Mouse (Mus musculus) lung, postnatal 0 days (tissue): ENCODE results near the gene Nfatc2ip. TPM values are rescaled to one million over a fixed set of nuclear protein-coding genes. Genes with fewer than 3 reads are reported as not detected.
A peak's percentile ranks its signal among the peaks of the same experiment; 100 is the strongest.

Experiments
- ATAC-seq: fragments of 200-750 bp; cut with Nextera tagmentation; 2 replicates; pipeline ENCODE4 v1.8.0; 2017; ENCODE audit warnings: moderate library complexity
- DNase-seq: peaks from one replicate; pipeline ENCODE4 v3.0.0-alpha.2; 2016; ENCODE audit warnings: low spot score
- H3K27ac ChIP-seq: fragments of 300-500 bp; sonication (generic); 2 replicates; pipeline ENCODE4 v1.5.1; 2014; ENCODE audit warnings: antibody characterized with exemption, mild to moderate bottlenecking, low read length, mixed read lengths
- H3K27me3 ChIP-seq: fragments of 300-500 bp; sonication (generic); replicated peaks from 2 replicates; pipeline ENCODE4 v1.6.1; 2014; ENCODE audit warnings: low read length, mixed read lengths; ENCODE audit not compliant: insufficient read depth
- H3K36me3 ChIP-seq: fragments of 300-500 bp; sonication (generic); 2 replicates; pipeline ENCODE4 v1.6.1; 2014; ENCODE audit warnings: low read length, mixed read lengths; ENCODE audit not compliant: insufficient read depth
- H3K4me1 ChIP-seq: fragments of 300-500 bp; sonication (generic); 2 replicates; pipeline ENCODE4 v1.6.1; 2014; ENCODE audit warnings: antibody characterized with exemption, low read depth, low read length, mixed read lengths; ENCODE audit not compliant: insufficient read depth
- H3K4me2 ChIP-seq: fragments of 300-500 bp; sonication (generic); replicated peaks from 2 replicates; pipeline ENCODE4 v1.6.1; 2014; ENCODE audit warnings: low read depth, mild to moderate bottlenecking, low read length, moderate library complexity, mixed read lengths
- H3K4me3 ChIP-seq: fragments of 300-500 bp; sonication (generic); 2 replicates; pipeline ENCODE4 v1.5.1; 2014; ENCODE audit warnings: low read depth, low read length
- H3K9ac ChIP-seq: fragments of 300-500 bp; sonication (generic); replicated peaks from 2 replicates; pipeline ENCODE4 v1.6.1; 2014; ENCODE audit warnings: low read depth, mild to moderate bottlenecking
- H3K9me3 ChIP-seq: fragments of 300-500 bp; sonication (generic); 2 replicates; pipeline ENCODE4 v1.6.1; 2016; ENCODE audit warnings: low read length, mixed read lengths
- CTCF ChIP-seq: IDR thresholded peaks from 2 replicates; pipeline ENCODE4 v1.5.1; 2016; ENCODE audit warnings: antibody characterized with exemption, mild to moderate bottlenecking
- EP300 ChIP-seq: IDR thresholded peaks from 2 replicates; pipeline ENCODE4 v1.6.1; 2016; ENCODE audit warnings: antibody characterized with exemption, mild to moderate bottlenecking, control low read depth
- WGBS: fragments of 180-500 bp; shearing (Covaris S2); extraction: QIAGEN DNeasy Blood & Tissue Kit; methylation state at CpG from one replicate; pipeline ENCODE4 v1.1.7; 2014; 5-methylcytosine and 5-hydroxymethylcytosine counted together
- polyA plus RNA-seq: library from polyadenylated mRNA; unstranded; fragments of >200 nt; fragmentation: Nextera tagmentation; extraction: Ambion mirVana; gene quantifications from 2 replicates; pipeline ENCODE4 v1.2.1, GENCODE M21; 2015

Nfatc2ip gene
- polyA plus RNA-seq, 1 experiment from 2014 or later = 2.0 TPM

GRCm38 (mm10) chr7:126355847-126356597 lies 40.5 kb downstream of the Nfatc2ip start:
- Histone ChIP-seq H3K27ac (no peak overlapping the region), H3K9ac (no peak overlapping the region), H3K9me3 (no peaks in the 10 kb centered on the region), H3K4me2 (no peak overlapping the region), H3K4me3 (no peak overlapping the region), H3K27me3 (no peaks in the 10 kb centered on the region), H3K4me1 (no peaks in the 10 kb centered on the region), H3K36me3 (no peaks in the 10 kb centered on the region)
- no peak for ATAC-seq
- no peak for DNase-seq
- 50% methylated on average over 5 of the region's 5 CpGs for WGBS
- TF ChIP-seq CTCF (no peak), EP300 (no peak)

GRCm38 (mm10) chr7:126354738-126355614 lies 41.6 kb downstream of the Nfatc2ip start:
- Histone ChIP-seq H3K27me3 (no peaks in the 10 kb centered on the region), H3K4me2 (no peak overlapping the region), H3K4me3 (no peak overlapping the region), H3K4me1 (no peaks in the 10 kb centered on the region), H3K36me3 (no peaks in the 10 kb centered on the region), H3K27ac (no peak overlapping the region), H3K9ac (no peak overlapping the region), H3K9me3 (no peaks in the 10 kb centered on the region)
- no peak for DNase-seq
- no peak for TF ChIP-seq CTCF
- no peak for TF ChIP-seq EP300
- 42% methylated on average over 14 of the region's 14 CpGs for WGBS
- ATAC-seq = no peak

GRCm38 (mm10) chr7:126353994-126354365 lies 42.6 kb downstream of the Nfatc2ip start:
- Histone ChIP-seq H3K9me3 (no peaks in the 10 kb centered on the region), H3K4me3 (no peak overlapping the region), H3K4me2 (no peak overlapping the region), H3K9ac (no peak overlapping the region), H3K27me3 (no peaks in the 10 kb centered on the region), H3K36me3 (no peaks in the 10 kb centered on the region), H3K4me1 (no peaks in the 10 kb centered on the region), H3K27ac (no peak overlapping the region)
- ATAC-seq (no peak), DNase-seq (no peak)
- WGBS = 87% methylated on average over 3 of the region's 3 CpGs
- TF ChIP-seq CTCF (no peak), EP300 (no peak)

GRCm38 (mm10) chr7:126353251-126353993 lies 43.1 kb downstream of the Nfatc2ip start:
- Histone ChIP-seq H3K4me1 (no peaks in the 10 kb centered on the region), H3K36me3 (no peaks in the 10 kb centered on the region), H3K9ac (no peak overlapping the region), H3K27ac (no peak overlapping the region), H3K4me3 (no peak overlapping the region), H3K4me2 (no peak overlapping the region), H3K9me3 (no peaks in the 10 kb centered on the region), H3K27me3 (no peaks in the 10 kb centered on the region)
- WGBS = 55% methylated on average over 11 of the region's 11 CpGs
- DNase-seq (no peak), ATAC-seq (no peak)
- no peak for TF ChIP-seq EP300
- no peak for TF ChIP-seq CTCF

- H3K9ac ChIP-seq = no peak overlapping the region
- H3K27ac ChIP-seq = no peak overlapping the region
- no peaks in the 10 kb centered on the region for H3K27me3 ChIP-seq
- no peaks in the 10 kb centered on the region for H3K9me3 ChIP-seq
- H3K4me3 ChIP-seq = no peak overlapping the region; the same call in 1 of the 2 replicates
- ATAC-seq (peak; percentile 93), DNase-seq (peak; percentile 84)
- WGBS = 38% methylated on average over 10 of the region's 10 CpGs
- H3K4me2 ChIP-seq = peak overlapping the region; percentile 41; the same call in 1 of the 2 replicates
- no peaks in the 10 kb centered on the region for H3K36me3 ChIP-seq
- TF ChIP-seq CTCF (no peak), EP300 (peak; percentile 47)
- H3K4me1 ChIP-seq = no peaks in the 10 kb centered on the region
Observed at GRCm38 (mm10) chr7:126351419-126351951, 45.1 kb downstream of the Nfatc2ip start.
